Mouse (Mus musculus) frontal cortex, adult (tissue): ENCODE measurements around the gene Acap2.

ENCODE experiments used
- ATAC-seq: cut with Nextera tagmentation; 2 replicates; pipeline ENCODE4 v1.9.2; 2017; ENCODE audit warnings: mild to moderate bottlenecking, moderate library complexity, mixed read lengths; ENCODE audit not compliant: low TSS enrichment

Gene Acap2

DNA sequence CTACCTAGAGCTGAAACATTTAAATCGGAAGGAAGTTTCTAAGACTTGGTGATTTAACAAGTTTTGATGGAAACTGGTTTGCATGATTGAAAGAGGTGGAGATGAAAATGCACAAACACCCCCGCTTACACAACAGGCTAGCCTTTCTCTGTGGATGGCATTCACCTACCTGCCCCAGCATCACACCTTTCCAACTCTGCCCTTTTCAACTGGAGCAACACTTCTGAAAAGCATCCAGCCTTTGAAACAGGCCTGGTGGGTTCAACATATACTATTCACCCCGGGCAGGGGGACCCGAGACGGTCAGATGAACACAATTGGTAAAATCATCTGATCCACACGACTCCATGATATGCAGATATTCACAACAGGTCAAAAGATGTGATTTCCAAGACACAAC is 119.2 kb downstream of the Acap2 start:
- ATAC-seq: no peak

DNA sequence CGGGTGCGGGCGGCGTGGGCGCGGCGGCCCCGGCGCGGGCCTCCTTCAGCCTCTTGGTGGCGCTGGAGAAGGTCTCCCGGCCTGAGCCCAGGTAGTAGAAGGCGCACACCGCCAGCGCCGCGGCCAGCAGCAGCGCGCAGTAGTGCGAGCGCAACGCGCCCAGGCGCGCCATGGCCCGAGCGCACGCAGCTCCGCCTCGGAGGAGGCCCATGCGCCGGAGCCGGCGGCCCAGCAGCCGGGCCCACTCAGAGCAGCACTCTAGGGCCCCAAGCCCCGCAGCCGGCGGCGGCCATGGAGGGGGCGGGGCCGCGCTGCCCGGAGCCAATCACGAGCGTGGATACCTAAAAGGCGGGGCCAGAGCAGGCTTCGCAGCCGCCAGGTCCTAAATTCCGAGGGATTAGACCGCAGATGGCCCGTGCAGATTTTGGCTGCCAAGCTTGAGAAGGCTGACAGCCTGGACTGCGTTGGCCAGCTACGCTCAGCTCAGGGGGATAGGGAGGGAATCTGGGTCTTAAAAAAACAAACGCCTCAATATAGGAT is 119.8 kb downstream of the Acap2 start, which contains the start of gene Xxylt1:
Gene Xxylt1, minus strand, starts transcription at position 308 of the 540 bp plus-strand sequence.
- peak; percentile 95 for ATAC-seq

DNA sequence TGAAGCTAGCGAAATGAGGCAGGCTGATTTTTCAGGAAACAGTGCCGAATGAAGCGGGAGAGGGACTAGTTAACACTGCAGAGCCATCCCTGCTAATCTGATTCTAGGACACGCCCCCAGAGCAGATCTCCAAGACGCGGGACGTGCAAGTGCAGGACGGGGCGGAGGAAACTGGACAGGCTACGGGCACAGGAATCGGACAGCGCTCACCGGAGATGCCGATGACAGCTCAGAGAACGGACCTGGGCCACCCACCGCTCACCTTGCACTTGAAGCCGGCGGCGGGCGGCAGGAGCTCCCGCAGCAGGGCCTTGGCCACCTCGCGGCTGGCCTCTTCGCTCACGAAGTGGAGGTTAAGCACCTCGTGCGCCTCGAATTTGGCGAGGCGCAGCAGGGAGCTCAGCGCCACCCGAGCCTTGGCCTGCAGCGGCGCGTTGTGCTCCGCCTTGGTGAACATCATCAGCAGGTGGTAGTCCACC is 120.4 kb downstream of the Acap2 start:
- ATAC-seq: peak; percentile 52

DNA sequence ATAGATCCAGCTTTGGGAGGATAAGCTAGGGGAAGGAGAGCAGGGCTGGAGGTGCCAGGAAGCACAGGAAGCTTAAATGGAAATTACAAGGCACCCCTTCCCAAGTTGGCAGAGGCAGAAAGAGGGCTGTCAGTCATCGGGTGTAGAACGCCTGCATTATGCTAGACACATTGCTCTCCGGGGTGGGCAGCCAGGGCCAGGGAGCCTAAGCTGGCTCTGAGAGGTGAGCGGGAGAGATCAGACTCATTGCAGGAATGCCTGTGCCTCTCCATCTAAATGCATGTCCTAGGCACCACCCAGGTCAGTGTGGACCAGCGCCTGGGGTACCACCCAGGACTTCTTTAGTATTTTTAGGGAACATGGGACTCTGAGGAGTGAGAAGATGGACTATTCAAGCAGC is 123.6 kb downstream of the Acap2 start:
- no peak for ATAC-seq

DNA sequence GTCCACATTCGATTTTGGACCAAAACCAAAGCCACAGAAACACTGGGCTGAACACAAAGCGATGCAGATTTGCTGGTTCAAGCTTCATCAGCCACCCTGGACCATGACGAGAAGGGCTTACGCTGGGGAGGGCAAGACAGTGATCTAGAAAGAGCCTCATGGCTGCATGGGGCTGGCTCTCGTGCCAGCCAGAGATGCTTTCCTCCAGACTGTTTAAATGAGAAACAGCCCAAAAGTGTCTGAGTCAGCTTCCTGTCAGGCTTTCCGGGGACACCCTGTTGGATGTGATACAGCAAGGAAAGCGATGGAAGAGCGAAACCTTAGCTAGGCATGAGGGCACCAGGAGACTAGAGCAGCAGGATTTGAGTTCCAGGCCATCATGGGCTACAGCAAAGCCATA is 124.6 kb downstream of the Acap2 start:
- no peak for ATAC-seq

DNA sequence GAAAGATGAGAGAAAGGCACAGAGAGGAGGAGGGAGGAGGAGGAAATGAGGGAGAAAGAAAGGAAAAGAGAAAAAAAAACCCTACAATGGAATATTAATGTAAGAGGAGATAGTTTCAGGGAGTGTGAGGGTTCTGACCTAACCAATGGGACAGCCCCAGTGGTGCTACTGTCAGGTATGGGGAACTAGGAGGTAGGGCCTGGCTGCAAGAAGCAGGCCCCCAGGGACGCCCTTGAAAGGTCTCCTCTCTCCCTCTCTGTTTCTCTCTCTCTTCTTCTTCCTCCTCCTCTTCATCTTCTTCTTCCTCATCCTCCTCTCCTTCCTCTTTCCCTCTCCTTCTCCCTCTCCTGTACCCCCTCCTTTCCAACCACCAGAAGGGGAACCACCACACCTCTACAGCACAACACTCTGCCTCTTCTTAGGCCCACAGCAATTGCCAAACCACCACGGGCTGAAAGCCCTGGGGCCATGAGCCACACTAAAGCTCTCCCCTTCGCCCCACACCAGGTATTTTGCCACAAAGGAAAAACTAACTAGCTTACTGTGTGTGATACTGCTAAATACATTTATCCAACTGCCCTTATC is 126.6 kb downstream of the Acap2 start:
- no peak for ATAC-seq

DNA sequence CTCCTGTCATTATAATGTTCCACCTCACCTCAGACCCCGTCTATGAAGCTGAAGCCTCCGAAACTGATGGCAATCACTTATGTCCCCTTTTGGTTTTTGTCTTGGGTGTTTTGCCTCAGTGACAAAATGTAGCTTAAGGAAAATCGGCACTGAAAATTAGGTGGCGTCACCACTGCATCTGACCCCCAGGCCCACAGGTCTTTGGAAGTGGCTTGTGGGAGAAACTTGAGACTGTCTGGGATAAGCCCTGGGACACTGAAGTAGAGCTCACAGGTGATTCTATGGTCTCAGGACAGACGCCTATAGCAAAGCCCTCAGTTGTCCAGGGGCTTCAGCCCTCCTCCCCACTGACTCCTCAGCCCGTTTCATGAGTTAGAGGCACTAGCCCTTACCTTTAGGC is 129.3 kb downstream of the Acap2 start:
- no peak for ATAC-seq

DNA sequence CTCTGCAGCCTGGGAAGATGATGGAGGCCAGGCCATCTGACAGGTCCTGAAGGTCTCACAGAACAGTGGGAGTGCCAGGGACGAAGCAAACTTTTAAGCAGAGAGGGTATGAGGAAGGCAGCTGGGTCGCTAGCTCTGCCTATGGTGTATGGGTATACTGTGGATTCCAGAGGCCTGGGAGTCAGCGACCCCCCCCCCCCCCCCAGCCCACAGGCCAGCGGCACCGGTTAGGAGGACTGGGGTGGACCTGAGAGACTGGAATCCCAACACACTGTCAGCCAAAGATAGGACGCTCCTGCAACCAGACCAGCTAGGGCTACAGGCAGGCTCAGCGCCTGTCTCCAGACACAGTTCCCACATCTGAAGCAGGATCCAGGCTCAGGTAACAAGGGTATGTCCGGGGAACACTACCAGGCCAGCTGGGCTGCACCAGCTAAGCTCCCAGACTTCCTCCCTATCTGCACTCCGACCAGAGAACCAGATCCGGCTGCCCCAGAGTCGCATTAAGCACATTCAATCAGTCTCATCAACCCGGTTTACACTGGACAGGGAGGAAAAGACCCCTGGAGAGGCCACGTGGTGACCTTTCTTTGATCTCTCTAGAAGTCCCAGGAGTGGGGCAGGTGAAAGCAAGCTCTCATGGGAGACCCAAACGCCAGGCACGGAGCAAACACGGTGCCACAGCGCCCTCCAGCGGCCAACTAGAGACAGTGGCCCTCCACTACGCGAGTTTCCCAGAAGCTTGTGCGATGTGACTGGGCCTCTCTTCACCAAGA is 130.5 kb downstream of the Acap2 start:
- peak; percentile 64 for ATAC-seq

DNA sequence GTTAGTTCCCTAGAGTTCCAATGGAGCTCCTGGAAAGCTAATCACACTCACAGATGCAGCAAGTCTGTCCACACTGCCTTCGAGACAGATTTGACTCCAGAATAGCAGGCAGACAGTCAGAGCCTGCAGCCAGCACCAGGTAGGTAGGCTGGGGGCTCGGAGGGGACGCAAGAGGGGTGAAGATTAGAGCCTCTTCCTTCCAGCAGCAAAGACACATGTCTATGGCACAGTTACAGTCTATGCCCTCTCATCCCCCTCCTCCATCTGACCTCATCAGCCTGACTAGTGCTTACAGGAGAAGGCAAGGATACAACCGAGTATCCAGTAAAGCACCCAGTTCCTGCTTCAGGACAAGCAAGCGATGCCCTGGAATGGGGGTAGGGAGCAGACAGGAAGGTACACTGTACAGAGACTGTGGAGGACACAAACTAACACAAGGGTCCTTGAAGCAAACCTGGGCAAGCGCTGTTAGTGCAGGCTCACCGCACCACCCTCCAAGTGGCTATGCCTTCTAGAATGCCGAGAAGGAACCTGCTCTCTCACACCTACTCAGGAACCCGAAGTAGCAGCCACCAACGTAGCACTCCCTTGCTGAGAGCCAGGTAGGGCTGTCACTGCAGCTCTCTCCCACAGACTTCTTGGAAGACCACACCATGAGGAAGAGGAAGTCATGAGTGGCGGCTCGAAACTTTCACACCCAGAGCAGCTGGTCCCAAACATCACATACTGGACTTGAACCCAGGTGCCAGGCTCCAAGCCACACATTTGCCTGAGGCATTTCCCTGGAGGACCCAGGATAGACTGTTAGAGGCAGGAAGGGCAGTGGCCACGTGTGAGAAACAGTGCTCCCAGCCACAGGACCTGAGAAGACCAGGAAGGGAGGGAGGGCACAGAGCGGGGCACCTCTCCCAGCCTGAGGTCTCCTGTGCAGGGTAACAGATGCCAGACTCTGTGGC is 131.6 kb downstream of the Acap2 start:
- peak; percentile 70 for ATAC-seq

DNA sequence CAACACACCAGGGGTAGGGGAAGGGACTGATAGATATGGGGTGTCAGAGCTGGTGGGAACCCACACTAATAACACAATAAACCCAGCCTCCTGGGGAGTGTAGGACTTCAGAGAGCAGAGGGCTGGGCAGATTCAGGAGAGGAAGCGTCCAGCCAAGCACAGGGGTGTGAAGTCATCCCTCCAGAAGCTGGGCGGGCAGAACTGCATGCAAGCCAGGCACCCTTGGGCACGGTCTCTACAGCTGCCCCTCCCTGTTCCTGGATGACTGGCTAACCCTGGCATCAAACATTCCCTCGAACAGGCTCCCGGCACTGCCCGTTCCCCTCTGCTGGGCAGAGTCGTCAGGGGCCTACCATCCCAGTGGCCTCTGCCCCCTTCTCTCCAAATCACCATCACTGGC is 132.8 kb downstream of the Acap2 start:
- ATAC-seq: no peak

DNA sequence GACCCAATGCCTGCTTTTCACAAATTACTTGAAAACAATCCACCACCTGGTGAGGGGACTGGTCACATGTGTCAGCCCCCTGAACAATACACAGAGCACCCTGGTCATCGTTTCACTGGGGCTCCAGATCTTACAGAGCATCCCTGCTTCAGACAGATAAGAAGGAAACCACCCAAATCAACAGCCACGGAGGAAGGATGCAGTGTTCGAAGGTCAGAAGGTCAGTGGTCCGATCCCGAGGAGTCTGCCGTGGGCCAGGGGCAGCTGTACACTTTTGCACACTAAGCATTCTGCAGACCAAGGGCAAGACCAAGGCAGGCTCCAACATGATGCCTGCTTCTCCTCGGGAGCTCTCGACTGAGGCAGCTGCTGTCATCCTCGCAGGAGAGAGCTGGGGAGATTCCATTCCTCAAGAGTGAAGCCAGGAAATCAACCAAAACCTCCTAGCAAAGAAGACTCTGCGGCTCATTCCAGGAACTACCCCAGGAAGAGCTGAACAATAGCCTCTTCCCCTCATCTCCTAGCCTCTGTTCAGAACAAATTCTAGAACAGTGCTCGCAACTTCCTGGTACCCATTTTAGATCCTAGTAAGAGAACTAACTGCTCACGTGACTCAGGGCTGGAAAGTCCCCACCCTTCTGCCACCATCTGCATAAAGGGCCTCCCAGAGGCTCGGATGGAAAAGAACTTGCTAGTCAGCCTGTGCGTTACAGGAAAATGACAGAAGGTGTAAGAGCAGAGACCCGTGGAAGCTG is 134.5 kb downstream of the Acap2 start:
- ATAC-seq: peak; percentile 38; the same call in 1 of the 2 replicates

DNA sequence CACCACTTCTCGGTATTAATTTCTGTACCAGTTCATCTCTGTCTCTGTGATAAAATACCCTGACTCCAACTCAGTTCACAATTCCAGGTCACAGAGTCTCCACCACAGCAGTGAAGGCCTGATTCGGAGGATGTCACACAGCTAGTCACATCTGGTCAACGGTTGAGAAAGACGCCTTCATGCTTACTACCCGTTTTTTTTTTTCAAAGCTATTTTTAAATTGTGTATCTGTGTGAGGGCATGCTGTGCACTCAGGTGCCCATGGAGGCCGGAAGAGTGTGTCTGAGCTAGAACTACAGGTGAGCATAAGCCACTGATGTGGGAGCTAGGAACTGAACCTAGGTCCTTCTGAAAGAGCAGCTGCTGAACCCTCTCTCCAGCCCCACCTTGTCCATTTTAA is 136.3 kb downstream of the Acap2 start:
- ATAC-seq: no peak

DNA sequence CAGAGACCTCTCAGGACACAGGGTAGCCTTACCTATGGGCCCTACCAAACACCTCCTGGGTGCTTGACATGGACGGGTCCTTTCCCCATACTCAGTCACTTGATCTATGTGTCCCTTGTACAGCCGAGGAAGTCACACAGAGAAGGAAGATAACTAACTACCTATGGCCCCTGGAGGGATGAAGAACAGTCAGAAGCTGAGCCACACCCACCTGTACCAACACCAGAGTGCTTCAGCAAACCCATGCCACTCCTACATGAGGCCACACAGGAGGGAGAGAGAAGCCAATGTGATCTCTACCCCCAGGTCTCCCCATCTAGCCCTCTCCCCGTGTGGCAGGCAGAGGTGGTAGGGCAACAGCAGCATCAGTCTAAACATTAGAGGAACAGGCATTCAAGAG is 138.1 kb downstream of the Acap2 start:
- ATAC-seq: no peak

DNA sequence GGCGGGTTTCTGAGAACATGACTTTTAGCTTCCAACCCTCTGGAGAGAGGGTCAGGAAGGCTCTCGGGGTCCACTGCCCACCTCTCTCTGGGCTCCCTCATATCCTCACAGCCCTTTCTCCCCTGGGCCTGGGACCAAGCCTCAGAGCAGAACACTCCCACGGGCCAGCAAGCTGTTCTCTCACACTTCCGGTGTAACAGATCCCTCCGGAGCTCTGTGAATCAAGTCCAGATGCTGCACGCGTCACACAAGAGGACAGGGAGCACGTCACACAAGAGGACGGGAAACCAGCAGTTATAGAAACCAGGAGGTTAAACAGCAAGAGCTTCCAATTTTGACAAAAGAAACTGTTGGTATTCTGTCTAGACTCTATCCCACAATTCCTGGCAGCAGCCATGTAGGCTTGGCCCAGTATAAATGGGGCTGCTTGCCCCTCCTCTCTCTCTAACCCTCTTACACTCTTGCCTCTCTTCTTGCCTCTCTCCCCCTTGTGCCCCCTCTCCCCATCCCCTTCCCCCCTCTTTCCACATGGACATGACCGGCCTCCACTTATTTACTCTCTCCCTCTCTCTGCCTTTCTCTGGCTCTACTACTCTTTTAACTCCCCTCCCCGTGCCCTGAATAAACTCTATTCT is 139.7 kb downstream of the Acap2 start:
- ATAC-seq: peak; percentile 44; the same call in 1 of the 2 replicates

DNA sequence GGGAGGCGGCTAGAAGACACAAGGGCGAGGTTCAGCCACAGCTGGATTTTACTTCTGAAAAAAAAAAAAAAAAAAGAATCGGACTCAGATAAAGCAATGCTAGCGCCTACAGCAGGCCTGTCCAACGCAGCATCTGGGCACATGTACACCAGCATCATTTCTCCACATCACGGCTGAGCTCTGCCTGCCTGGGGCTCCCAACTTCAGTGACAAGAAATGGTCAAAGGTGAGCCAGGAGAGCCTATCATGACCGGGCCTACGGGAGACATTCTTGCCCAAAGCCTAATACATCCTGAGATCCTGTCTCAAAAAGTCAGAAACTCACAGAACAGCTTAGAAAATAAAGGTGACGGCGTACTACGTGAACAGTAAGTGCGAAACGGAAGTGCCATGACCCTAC is 140.3 kb downstream of the Acap2 start:
- ATAC-seq: no peak

DNA sequence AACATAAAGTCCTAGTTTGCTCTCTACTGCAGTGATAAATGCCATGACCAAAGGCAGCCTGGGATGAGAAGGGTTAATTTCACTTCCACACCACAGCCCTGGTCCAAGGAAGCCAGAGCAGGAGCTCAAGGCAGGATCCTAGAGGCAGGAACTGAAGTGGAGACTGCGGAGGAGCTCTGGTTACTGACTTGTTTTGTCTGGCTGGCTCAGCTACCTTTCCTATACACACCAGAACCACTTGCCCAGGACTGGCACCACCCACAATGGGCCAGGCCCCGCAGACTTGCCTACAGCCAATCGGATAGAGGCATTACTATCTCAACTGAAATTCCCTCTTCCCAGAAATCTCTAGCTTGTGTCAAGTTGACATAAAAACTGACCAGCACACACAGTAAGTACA is 140.8 kb downstream of the Acap2 start:
- ATAC-seq: no peak

DNA sequence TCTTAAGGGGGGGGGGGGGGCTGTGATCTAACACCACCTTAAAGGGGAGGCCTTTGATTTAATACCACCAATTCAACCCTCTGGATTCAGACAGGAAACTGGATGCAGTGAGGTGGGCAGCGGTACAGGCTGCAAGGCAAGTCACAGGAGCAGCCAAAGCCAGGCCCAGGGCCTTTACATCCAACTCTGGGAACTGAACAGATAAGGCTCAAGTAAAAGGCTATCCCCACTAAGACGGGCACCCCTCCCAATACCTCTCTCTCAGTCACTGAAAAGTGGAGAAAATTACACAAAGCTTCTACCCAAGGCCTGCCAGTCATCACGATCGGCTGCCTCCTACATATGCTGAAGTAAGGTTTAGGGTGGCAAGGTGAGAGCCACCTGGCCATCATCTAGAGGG is 141.3 kb downstream of the Acap2 start:
- ATAC-seq: no peak

DNA sequence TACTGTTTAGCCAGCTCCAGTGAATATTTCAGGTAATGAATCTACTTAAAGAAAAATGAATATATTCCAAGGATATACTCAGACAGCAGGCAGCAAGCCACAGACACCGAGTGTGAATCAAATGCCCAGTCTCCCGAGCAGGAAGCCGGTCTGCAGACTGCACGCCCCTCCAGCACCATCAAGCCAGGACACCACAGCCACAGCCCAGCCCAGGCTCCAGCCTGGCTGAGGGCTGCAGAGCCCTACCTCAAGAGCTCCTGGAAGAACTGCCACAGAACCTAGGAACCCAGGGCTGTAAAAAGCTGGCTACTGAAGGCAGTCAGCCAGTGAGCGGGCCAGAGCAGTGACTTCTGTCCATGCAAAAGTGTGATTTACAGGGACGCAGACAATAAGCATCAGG is 148.2 kb downstream of the Acap2 start:
- no peak for ATAC-seq

DNA sequence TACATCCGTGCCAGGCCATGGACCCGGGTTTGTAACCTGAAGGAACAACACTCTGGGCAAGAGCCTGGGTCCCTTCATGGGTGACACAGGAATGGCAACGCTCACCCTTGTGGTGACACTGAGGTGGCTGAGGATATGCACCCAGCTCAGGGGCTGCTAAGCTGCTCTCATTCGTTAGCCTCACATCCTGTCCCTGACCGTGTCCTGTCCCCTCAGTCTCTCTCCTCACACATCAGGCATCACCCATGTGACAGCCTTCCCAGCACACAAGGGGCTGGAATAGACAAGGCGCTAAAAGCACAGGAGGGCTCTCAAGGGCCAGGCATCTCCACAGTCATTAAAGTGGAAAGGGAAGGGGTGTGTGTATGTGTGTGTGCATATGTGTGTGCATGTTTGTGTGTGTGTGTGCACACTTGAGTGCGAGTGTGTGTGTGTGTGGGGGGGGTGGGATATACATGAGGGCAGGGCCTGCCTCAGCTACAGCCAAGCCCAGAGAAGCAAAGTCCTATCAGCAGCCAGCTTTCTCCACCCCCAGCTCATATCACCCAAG is 148.8 kb downstream of the Acap2 start:
- ATAC-seq: no peak

DNA sequence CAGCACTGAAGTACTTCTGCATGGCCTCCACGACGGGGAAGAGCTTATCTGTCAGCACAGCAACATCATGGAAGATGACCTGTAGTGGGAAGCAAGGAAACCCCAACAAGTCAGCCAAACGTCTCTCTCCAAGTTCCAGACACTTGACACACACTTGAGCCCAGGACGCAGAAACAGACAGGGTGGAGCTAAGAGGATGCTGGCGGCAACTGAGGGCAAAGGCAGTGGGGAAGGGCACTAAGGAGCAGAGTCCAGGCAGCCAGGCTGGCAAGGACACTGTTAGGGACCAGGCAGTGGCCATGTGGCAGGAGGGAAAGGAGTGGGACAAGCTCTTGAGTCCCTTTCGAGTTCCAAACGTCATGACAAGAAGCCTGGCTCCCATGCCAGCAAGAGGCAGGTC is 150.3 kb downstream of the Acap2 start:
- no peak for ATAC-seq

DNA sequence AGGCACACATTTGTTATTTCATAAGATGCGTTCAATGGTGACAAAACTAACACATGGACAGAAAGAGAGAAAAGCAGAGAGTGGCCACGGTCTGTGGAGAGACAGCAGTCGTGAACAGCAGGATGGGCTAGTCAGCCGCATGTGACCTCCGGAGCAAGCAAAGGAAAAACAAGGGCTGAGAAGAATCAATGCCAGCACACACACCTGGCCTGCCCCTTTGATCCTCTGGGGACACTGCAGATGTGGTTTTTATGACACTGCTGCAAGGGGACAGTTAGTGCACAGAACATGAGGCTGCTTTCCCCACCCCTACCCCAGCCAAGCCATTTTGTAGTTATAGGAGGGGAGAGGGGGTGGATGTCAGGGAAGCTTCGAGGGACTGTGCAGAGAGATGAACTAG is 152.9 kb downstream of the Acap2 start:
- ATAC-seq: no peak
